ENCODE assay signal across 8 mouse cellular contexts in genomic region chr4:133545272-133546231, GRCm38 (mm10). TPM values are rescaled to one million over a fixed set of nuclear protein-coding genes. Genes with fewer than 3 reads are reported as not detected.
A peak's percentile ranks its signal among the peaks of the same experiment; 100 is the strongest.
DNase-seq lines count a peak whose midpoint lies in the region; ATAC-seq and TF ChIP-seq lines count a peak whose summit lies in the region.

Gene Nudc, minus strand, starts transcription at chr4:133545996.

- WGBS in forebrain, embryonic 16.5 days, result under 1% methylated on average over 67 of the region's 77 CpGs
- WGBS in lung, embryonic 14.5 days, result under 1% methylated on average over 71 of the region's 77 CpGs
- under 1% methylated on average over 75 of the region's 77 CpGs for WGBS in olfactory bulb, adult 2 months
- under 1% methylated on average over 73 of the region's 77 CpGs for WGBS in thymus, adult 2 months

- peak within 1 kb of the TSS; percentile 58 for H3K27ac ChIP-seq in forebrain, embryonic 16.5 days (ENCODE audit: low read length)
- peak within 1 kb of the TSS; percentile 92 for H3K27ac ChIP-seq in layer of hippocampus, adult 2 months
- peak within 1 kb of the TSS; percentile 65 for H3K27ac ChIP-seq in lung, embryonic 14.5 days (ENCODE audit: low read depth)
- H3K27ac ChIP-seq in olfactory bulb, adult 2 months (ENCODE audit: insufficient read depth, low read depth, low read length), result 0 out of 2 replicates have a peak within 1 kb of the TSS, but pooled peaks have one; percentile 7
- peak within 1 kb of the TSS; percentile 27; the same call in 1 of the 2 replicates for H3K27ac ChIP-seq in thymus, adult 2 months (ENCODE audit: control insufficient read depth, insufficient read depth, low read length)

- TF ChIP-seq POLR2A in olfactory bulb, adult 2 months (IDR thresholded peaks at IDR 0.05; ENCODE audit: insufficient read depth, low read depth, low read length), result peak; percentile 95
- TF ChIP-seq POLR2A in thymus, adult 2 months (IDR thresholded peaks at IDR 0.05; ENCODE audit: control insufficient read depth, extremely low read depth, insufficient read depth, low read length, poor library complexity), result peak; percentile 67; the same call in 1 of the 2 replicates

- 0 out of 2 replicates have a peak, but pooled peaks cover 3% of the 10 kb centered on the region for H3K9me3 ChIP-seq in G1E (replicated peaks)
- no peaks in the 10 kb centered on the region for H3K9me3 ChIP-seq in forebrain, embryonic 16.5 days (ENCODE audit: control insufficient read depth, low read length)
- no peaks in the 10 kb centered on the region for H3K9me3 ChIP-seq in lung, embryonic 14.5 days (ENCODE audit: low read depth, low read length)

- DNase-seq in G1E (ENCODE audit: low spot score), result peak; percentile 100
- DNase-seq in cerebellum, adult 18-20 months, result peak; percentile 96 to 99
- DNase-seq in heart, postnatal 36 days, result peak; percentile 94
- DNase-seq in layer of hippocampus, adult 2 months (ENCODE audit: low spot score in 2 of 2), result peak; percentile 95 to 97
- peak; percentile 98 for DNase-seq in lung, embryonic 14.5 days
- peak; percentile 95 for DNase-seq in thymus, adult 2 months

- H3K4me1 ChIP-seq in G1E (ENCODE audit: insufficient read depth, low read depth, low read length), result peaks cover 36% of the 10 kb centered on the region
- peaks cover 15% of the 10 kb centered on the region for H3K4me1 ChIP-seq in forebrain, embryonic 16.5 days (replicated peaks; ENCODE audit: control insufficient read depth, insufficient read depth, low read length)
- H3K4me1 ChIP-seq in lung, embryonic 14.5 days (ENCODE audit: insufficient read depth), result 0 out of 2 replicates have a peak, but pooled peaks cover 5% of the 10 kb centered on the region
- peaks cover 11% of the 10 kb centered on the region for H3K4me1 ChIP-seq in olfactory bulb, adult 2 months (ENCODE audit: control insufficient read depth, insufficient read depth, low read length)
- 0 out of 2 replicates have a peak, but pooled peaks cover 3% of the 10 kb centered on the region for H3K4me1 ChIP-seq in thymus, adult 2 months (replicated peaks; ENCODE audit: control insufficient read depth, insufficient read depth, low read length)

- H3K4me2 ChIP-seq in forebrain, embryonic 16.5 days (ENCODE audit: low read length), result peak within 1 kb of the TSS; percentile 77
- peak within 1 kb of the TSS; percentile 96 for H3K4me2 ChIP-seq in lung, embryonic 14.5 days

- peak within 1 kb of the TSS; percentile 99 for H3K4me3 ChIP-seq in G1E (ENCODE audit: low read depth, low read length)
- H3K4me3 ChIP-seq in forebrain, embryonic 16.5 days (replicated peaks; ENCODE audit: low read length), result peak within 1 kb of the TSS; percentile 68
- peak within 1 kb of the TSS; percentile 97 for H3K4me3 ChIP-seq in layer of hippocampus, adult 2 months
- peak within 1 kb of the TSS; percentile 98 for H3K4me3 ChIP-seq in lung, embryonic 14.5 days (ENCODE audit: low read depth, low read length)
- H3K4me3 ChIP-seq in olfactory bulb, adult 2 months (ENCODE audit: insufficient read depth, low read depth, low read length), result peak within 1 kb of the TSS; percentile 69
- peak within 1 kb of the TSS; percentile 99 for H3K4me3 ChIP-seq in thymus, adult 2 months (ENCODE audit: control insufficient read depth, insufficient read depth, low read length)

- peak within 1 kb of the TSS; percentile 84 for H3K9ac ChIP-seq in forebrain, embryonic 16.5 days (replicated peaks; ENCODE audit: low read depth, low read length)
- H3K9ac ChIP-seq in lung, embryonic 14.5 days, result peak within 1 kb of the TSS; percentile 87

- H3K36me3 ChIP-seq in G1E (replicated peaks), result peaks cover 39% of the 10 kb centered on the region
- peaks cover 4% of the 10 kb centered on the region; the same call in 1 of the 2 replicates for H3K36me3 ChIP-seq in forebrain, embryonic 16.5 days (ENCODE audit: control insufficient read depth, insufficient read depth)
- peaks cover 31% of the 10 kb centered on the region for H3K36me3 ChIP-seq in lung, embryonic 14.5 days (ENCODE audit: insufficient read depth)
- peaks cover 3% of the 10 kb centered on the region; the same call in 1 of the 2 replicates for H3K36me3 ChIP-seq in thymus, adult 2 months (ENCODE audit: control insufficient read depth, insufficient read depth, low read length)

- no peak for TF ChIP-seq CTCF in G1E (IDR thresholded peaks at IDR 0.05; ENCODE audit: low read depth, low read length)
- TF ChIP-seq CTCF in layer of hippocampus, adult 2 months (conservative IDR thresholded peaks at IDR 0.05), result no peak
- TF ChIP-seq CTCF in lung, embryonic 14.5 days (IDR thresholded peaks at IDR 0.05; ENCODE audit: low read depth), result no peak
- no peak for TF ChIP-seq CTCF in olfactory bulb, adult 2 months (IDR thresholded peaks at IDR 0.05; ENCODE audit: insufficient read depth, low read depth, low read length)
- TF ChIP-seq CTCF in thymus, adult 2 months (IDR thresholded peaks at IDR 0.05; ENCODE audit: borderline replicate concordance, control insufficient read depth, extremely low read depth, insufficient read depth, low read length, poor library complexity), result peak; percentile 60; the same call in 1 of the 2 replicates

- intact Hi-C loops in heart, postnatal 36 days (cut with DNase I), result no loop called here

- H3K27me3 ChIP-seq in G1E (ENCODE audit: insufficient read depth, low read length), result no peaks in the 10 kb centered on the region
- H3K27me3 ChIP-seq in forebrain, embryonic 16.5 days (replicated peaks; ENCODE audit: control insufficient read depth, insufficient read depth, low read length), result no peaks in the 10 kb centered on the region
- H3K27me3 ChIP-seq in lung, embryonic 14.5 days (ENCODE audit: insufficient read depth, low read length), result no peaks in the 10 kb centered on the region
- H3K27me3 ChIP-seq in thymus, adult 2 months (ENCODE audit: control insufficient read depth, insufficient read depth, low read length), result no peaks in the 10 kb centered on the region

- peak; percentile 98 for ATAC-seq in G1E (ENCODE audit: extremely low read depth, insufficient number of reproducible peaks, low FRiP score, poor library complexity, severe bottlenecking)
- ATAC-seq in forebrain, embryonic 16.5 days, result peak; percentile 100
- peak; percentile 97 for ATAC-seq in lung, embryonic 14.5 days (ENCODE audit: insufficient read depth)

RNA-seq across cellular contexts. Expression of gene Nudc, which starts in this region (rescaled TPM):
- 150 and 160 TPM in 2 replicates for total RNA-seq in G1E (2014; fragmentation: Nextera tagmentation)
- 181 and 220 TPM in 2 replicates for total RNA-seq in G1E (2017)
- polyA plus RNA-seq in G1E (2012), result 629 and 697 TPM in 2 replicates
- polyA plus RNA-seq in forebrain, embryonic 16.5 days (2015; fragmentation: Nextera tagmentation; extraction: Ambion mirVana), result 256 and 259 TPM in 2 replicates
- 10 to 100 TPM; 68.6 to 76.2 TPM for total RNA-seq in heart, postnatal 36 days (2021)
- total RNA-seq in layer of hippocampus, adult 2 months (2021), result 100 to 1,000 TPM; 123 to 128 TPM
- 248 and 258 TPM in 2 replicates for polyA plus RNA-seq in lung, embryonic 14.5 days (2014; fragmentation: Nextera tagmentation; extraction: Ambion mirVana)
- 355 TPM in 1 of 2 replicates, not detected in the other for polyA plus RNA-seq in olfactory bulb, adult 2 months (2012; ENCODE audit: insufficient read depth, insufficient read length, low replicate concordance, missing spikeins)
- polyA plus RNA-seq in thymus, adult 2 months (2012; rRNA removed), result 51.9 and 61.3 TPM in 2 replicates

Comparison
In these comparisons a context has a peak if more than half of its experiments do, and no peak if none do; other contexts are left out.
1. Peak in every context shown above with its lines: DNase-seq, ATAC-seq, H3K4me3 ChIP-seq and H3K27ac ChIP-seq.
2. H3K27ac ChIP-seq: peak in every context shown above with its lines; median percentile 92 in layer of hippocampus, adult 2 months; 65 in lung, embryonic 14.5 days; 58 in forebrain, embryonic 16.5 days; 27 in thymus, adult 2 months; 7 in olfactory bulb, adult 2 months.